Mouse (Mus musculus) CH12.LX (cell line): ENCODE data around the gene Tex21. TPM values are rescaled to one million over a fixed set of nuclear protein-coding genes. Genes with fewer than 3 reads are reported as not detected.

ENCODE experiments used
- DNase-seq: peaks from one replicate; pipeline ENCODE4 v3.0.0-alpha.2; 2013; ENCODE audit errors: extremely low read depth
- H3K27ac ChIP-seq: 2 replicates; pipeline ENCODE4 v1.5.1; 2012; ENCODE audit warnings: low read depth, mild to moderate bottlenecking, control low read depth, moderate library complexity; ENCODE audit not compliant: insufficient read depth
- H3K27me3 ChIP-seq: replicated peaks from 2 replicates; pipeline ENCODE3; 2012; ENCODE audit warnings: inconsistent platforms
- H3K36me3 ChIP-seq, 2 experiments: replicated peaks in 1 of 2; 2 replicates each; pipeline versions ENCODE3 to v1.6.1; 2012; ENCODE audit warnings: inconsistent platforms in 1 of 2, low read length in 1 of 2, mild to moderate bottlenecking in 1 of 2, mixed read lengths in 1 of 2, moderate library complexity in 1 of 2; ENCODE audit not compliant: control insufficient read depth in 1 of 2, insufficient read depth in 1 of 2
- H3K4me1 ChIP-seq, 2 experiments: 2 replicates each; pipeline ENCODE4 v1.6.1; 2012; ENCODE audit warnings: inconsistent platforms in 1 of 2, moderate library complexity in 1 of 2; ENCODE audit not compliant: insufficient read depth in 2 of 2, control insufficient read depth in 1 of 2
- H3K4me2 ChIP-seq: 2 replicates; pipeline ENCODE4 v1.6.1; 2012; ENCODE audit warnings: low read depth, mild to moderate bottlenecking, control low read depth; ENCODE audit not compliant: poor library complexity, insufficient read depth, severe bottlenecking
- H3K4me3 ChIP-seq, 3 experiments: fragments of 150-350 bp in 1 of 3; sonication (generic) in 1 of 3; replicated peaks in 1 of 3; 2 replicates each; pipeline versions ENCODE3 to v1.5.1; 2011 to 2012; ENCODE audit warnings: low read depth in 2 of 3, low read length in 2 of 3, mild to moderate bottlenecking in 2 of 3, moderate library complexity in 2 of 3, control low read depth in 1 of 3, improper control_type of control experiment in 1 of 3, inconsistent platforms in 1 of 3, mixed read lengths in 1 of 3; ENCODE audit not compliant: poor library complexity in 1 of 3
- H3K79me2 ChIP-seq: replicated peaks from 2 replicates; pipeline ENCODE4 v1.6.1; 2012; ENCODE audit warnings: mild to moderate bottlenecking, moderate library complexity; ENCODE audit not compliant: control insufficient read depth, poor library complexity, insufficient read depth, severe bottlenecking; ENCODE audit errors: extremely low read depth
- H3K9ac ChIP-seq: 2 replicates; pipeline ENCODE4 v1.6.1; 2012; ENCODE audit warnings: low read depth, mild to moderate bottlenecking, control low read depth, moderate library complexity; ENCODE audit not compliant: insufficient read depth
- H3K9me3 ChIP-seq: replicated peaks from 2 replicates; pipeline ENCODE3; 2012; ENCODE audit warnings: low read length, inconsistent platforms, mixed read lengths
- BHLHE40 ChIP-seq: IDR thresholded peaks from 2 replicates; pipeline ENCODE4 v1.6.1; 2011; ENCODE audit warnings: mild to moderate bottlenecking, low read depth, low read length, improper control_type of control experiment
- CHD1 ChIP-seq: IDR thresholded peaks from 2 replicates; pipeline ENCODE4 v1.6.1; 2012; ENCODE audit warnings: low read depth, low read length, improper control_type of control experiment, inconsistent platforms
- CHD2 ChIP-seq: IDR thresholded peaks from 2 replicates; pipeline ENCODE4 v1.6.1; 2011; ENCODE audit warnings: low read length, improper control_type of control experiment
- CTCF ChIP-seq, 2 experiments: IDR thresholded peaks in 1 of 2; conservative IDR thresholded peaks in 1 of 2; 2 replicates each; pipeline ENCODE4 v1.5.1; 2011 to 2012; ENCODE audit warnings: low read depth in 2 of 2, low read length in 2 of 2, improper control_type of control experiment in 1 of 2, inconsistent platforms in 1 of 2, mild to moderate bottlenecking in 1 of 2, moderate library complexity in 1 of 2
- E2F4 ChIP-seq: IDR thresholded peaks from 2 replicates; pipeline ENCODE4 v1.6.1; 2011; ENCODE audit warnings: low read depth, low read length, improper control_type of control experiment; ENCODE audit not compliant: insufficient replicate concordance
- ELF1 ChIP-seq: IDR thresholded peaks from 2 replicates; pipeline ENCODE4 v1.6.1; 2014; ENCODE audit warnings: low read depth, mild to moderate bottlenecking, inconsistent platforms, low read length, improper control_type of control experiment
- EP300 ChIP-seq: IDR thresholded peaks from 2 replicates; pipeline ENCODE4 v1.6.1; 2011; ENCODE audit warnings: low read length, improper control_type of control experiment
- ETS1 ChIP-seq: conservative IDR thresholded peaks from 2 replicates; pipeline ENCODE4 v1.6.1; 2012; ENCODE audit warnings: low read depth, mild to moderate bottlenecking, inconsistent platforms, low read length, improper control_type of control experiment, moderate library complexity
- GABPA ChIP-seq: IDR thresholded peaks from 2 replicates; pipeline ENCODE4 v1.6.1; 2012; ENCODE audit warnings: low read depth, low read length, improper control_type of control experiment, inconsistent platforms; ENCODE audit not compliant: insufficient replicate concordance
- HCFC1 ChIP-seq: IDR thresholded peaks from 2 replicates; pipeline ENCODE4 v1.6.1; 2012; ENCODE audit warnings: low read depth, mild to moderate bottlenecking, inconsistent platforms, low read length, improper control_type of control experiment
- IRF4 ChIP-seq: IDR thresholded peaks from 2 replicates; pipeline ENCODE4 v1.6.1; 2014; ENCODE audit warnings: low read depth, mild to moderate bottlenecking, inconsistent platforms, low read length, improper control_type of control experiment
- JUN ChIP-seq: IDR thresholded peaks from 2 replicates; pipeline ENCODE4 v1.6.1; 2011; ENCODE audit warnings: low read depth, mild to moderate bottlenecking, low read length, improper control_type of control experiment, moderate library complexity; ENCODE audit not compliant: insufficient read depth
- JUND ChIP-seq: conservative IDR thresholded peaks from 2 replicates; pipeline ENCODE4 v1.6.1; 2011; ENCODE audit warnings: low read depth, low read length, improper control_type of control experiment
- KAT2A ChIP-seq: IDR thresholded peaks from 2 replicates; pipeline ENCODE4 v1.6.1; 2012; ENCODE audit warnings: low read length, improper control_type of control experiment, inconsistent platforms; ENCODE audit not compliant: insufficient replicate concordance
- MAFK ChIP-seq: IDR thresholded peaks from 2 replicates; pipeline ENCODE4 v1.6.1; 2011; ENCODE audit warnings: low read length, improper control_type of control experiment; ENCODE audit not compliant: insufficient replicate concordance
- MAX ChIP-seq: IDR thresholded peaks from 2 replicates; pipeline ENCODE4 v1.6.1; 2011; ENCODE audit warnings: low read length, improper control_type of control experiment
- MAZ ChIP-seq: IDR thresholded peaks from 2 replicates; pipeline ENCODE4 v1.6.1; 2012; ENCODE audit warnings: low read depth, mild to moderate bottlenecking, inconsistent platforms, low read length, improper control_type of control experiment, moderate library complexity
- MEF2A ChIP-seq: IDR thresholded peaks from 2 replicates; pipeline ENCODE4 v1.6.1; 2014; ENCODE audit warnings: low read depth, mild to moderate bottlenecking, inconsistent platforms, low read length, improper control_type of control experiment, borderline replicate concordance
- MXI1 ChIP-seq: IDR thresholded peaks from 2 replicates; pipeline ENCODE4 v1.6.1; 2011; ENCODE audit warnings: mild to moderate bottlenecking, low read depth, low read length, improper control_type of control experiment
- MYC ChIP-seq: IDR thresholded peaks from 2 replicates; pipeline ENCODE4 v1.6.1; 2011; ENCODE audit warnings: low read depth, mild to moderate bottlenecking, improper control_type of control experiment, low read length
- NELFE ChIP-seq: IDR thresholded peaks from 2 replicates; pipeline ENCODE4 v1.6.1; 2011; ENCODE audit warnings: low read depth, low read length, improper control_type of control experiment
- NRF1 ChIP-seq: IDR thresholded peaks from 2 replicates; pipeline ENCODE4 v1.6.1; 2014; ENCODE audit warnings: low read depth, mild to moderate bottlenecking, inconsistent platforms, low read length, improper control_type of control experiment, moderate library complexity
- PAX5 ChIP-seq: IDR thresholded peaks from 2 replicates; pipeline ENCODE4 v1.6.1; 2012; ENCODE audit warnings: low read length, inconsistent platforms, mixed read lengths
- POLR2A ChIP-seq: IDR thresholded peaks from 2 replicates; pipeline ENCODE4 v1.6.1; 2011; ENCODE audit warnings: low read depth, mild to moderate bottlenecking, improper control_type of control experiment, low read length
- POLR2AphosphoS2 ChIP-seq: IDR thresholded peaks from 2 replicates; pipeline ENCODE4 v1.6.1; 2011; ENCODE audit warnings: low read depth, low read length, improper control_type of control experiment
- RAD21 ChIP-seq: IDR thresholded peaks from 2 replicates; pipeline ENCODE4 v1.6.1; 2011; ENCODE audit warnings: low read depth, mild to moderate bottlenecking, low read length, improper control_type of control experiment, moderate library complexity
- RCOR1 ChIP-seq: conservative IDR thresholded peaks from 2 replicates; pipeline ENCODE4 v1.6.1; 2012; ENCODE audit warnings: low read depth, mild to moderate bottlenecking, inconsistent platforms, low read length, improper control_type of control experiment
- SIN3A ChIP-seq: IDR thresholded peaks from 2 replicates; pipeline ENCODE4 v1.6.1; 2012; ENCODE audit warnings: low read length, improper control_type of control experiment, inconsistent platforms
- SMC3 ChIP-seq: IDR thresholded peaks from 2 replicates; pipeline ENCODE4 v1.6.1; 2011; ENCODE audit warnings: low read depth, low read length, improper control_type of control experiment
- TBP ChIP-seq: conservative IDR thresholded peaks from 2 replicates; pipeline ENCODE4 v1.6.1; 2011; ENCODE audit warnings: low read depth, low read length, improper control_type of control experiment
- TCF12 ChIP-seq: IDR thresholded peaks from 2 replicates; pipeline ENCODE4 v1.6.1; 2014; ENCODE audit warnings: low read depth, mild to moderate bottlenecking, inconsistent platforms, low read length, improper control_type of control experiment
- UBTF ChIP-seq: IDR thresholded peaks from 2 replicates; pipeline ENCODE4 v1.6.1; 2012; ENCODE audit warnings: low read depth, mild to moderate bottlenecking, inconsistent platforms, low read length, improper control_type of control experiment, moderate library complexity
- USF1 ChIP-seq: IDR thresholded peaks from 2 replicates; pipeline ENCODE4 v1.6.1; 2014; ENCODE audit warnings: low read depth, mild to moderate bottlenecking, inconsistent platforms, low read length, improper control_type of control experiment
- USF2 ChIP-seq: conservative IDR thresholded peaks from 2 replicates; pipeline ENCODE4 v1.6.1; 2011; ENCODE audit warnings: low read depth, low read length, improper control_type of control experiment
- ZC3H11A ChIP-seq: IDR thresholded peaks from 2 replicates; pipeline ENCODE4 v1.6.1; 2012; ENCODE audit warnings: low read depth, mild to moderate bottlenecking, inconsistent platforms, low read length, improper control_type of control experiment
- ZKSCAN1 ChIP-seq: IDR thresholded peaks from 2 replicates; pipeline ENCODE4 v1.6.1; 2012; ENCODE audit warnings: low read depth, inconsistent platforms, low read length, improper control_type of control experiment, borderline replicate concordance
- ZMIZ1 ChIP-seq: IDR thresholded peaks from 2 replicates; pipeline ENCODE4 v1.6.1; 2012; ENCODE audit warnings: low read depth, mild to moderate bottlenecking, inconsistent platforms, low read length, improper control_type of control experiment
- ZNF384 ChIP-seq: IDR thresholded peaks from 2 replicates; pipeline ENCODE4 v1.6.1; 2012; ENCODE audit warnings: low read depth, low read length, improper control_type of control experiment, inconsistent platforms
- dilution Hi-C: fragments of 300-500 bp; cut with MboI; formaldehyde crosslinking; loops from 2 replicates; pipeline ENCODE4 v1.14.3; 2020; ENCODE audit warnings: low sequenced_read_pairs; ENCODE audit not compliant: extremely low pct_unique_long_range_greater_than_20kb, extremely low pct_ligation_motif_present
- in situ Hi-C: fragments of 300-500 bp; cut with MboI; formaldehyde crosslinking; loops from 3 replicates; pipeline ENCODE4 v1.14.3; 2019; ENCODE audit warnings: low sequenced_read_pairs, low pct_ligation_motif_present, low pct_unique_long_range_greater_than_20kb, mixed read lengths
- polyA plus RNA-seq: library from polyadenylated mRNA; unstranded; fragments of >175 nt; gene quantifications from 2 replicates; pipeline ENCODE4 v1.2.1, GENCODE M21; 2012; ENCODE audit warnings: low read depth; ENCODE audit not compliant: insufficient read length
- total RNA-seq, 2 experiments: library from RNA; depleted of rRNA; stranded (reverse); fragments of 300-350 nt in 1 of 2; fragments of >200 nt in 1 of 2; gene quantifications; 2 replicates each; pipeline ENCODE4 v1.2.3; 2012 to 2014

Gene Tex21
- total and polyA plus RNA-seq, 3 experiments: 0.11 to 0.42 (median 0.29) TPM

DNA sequence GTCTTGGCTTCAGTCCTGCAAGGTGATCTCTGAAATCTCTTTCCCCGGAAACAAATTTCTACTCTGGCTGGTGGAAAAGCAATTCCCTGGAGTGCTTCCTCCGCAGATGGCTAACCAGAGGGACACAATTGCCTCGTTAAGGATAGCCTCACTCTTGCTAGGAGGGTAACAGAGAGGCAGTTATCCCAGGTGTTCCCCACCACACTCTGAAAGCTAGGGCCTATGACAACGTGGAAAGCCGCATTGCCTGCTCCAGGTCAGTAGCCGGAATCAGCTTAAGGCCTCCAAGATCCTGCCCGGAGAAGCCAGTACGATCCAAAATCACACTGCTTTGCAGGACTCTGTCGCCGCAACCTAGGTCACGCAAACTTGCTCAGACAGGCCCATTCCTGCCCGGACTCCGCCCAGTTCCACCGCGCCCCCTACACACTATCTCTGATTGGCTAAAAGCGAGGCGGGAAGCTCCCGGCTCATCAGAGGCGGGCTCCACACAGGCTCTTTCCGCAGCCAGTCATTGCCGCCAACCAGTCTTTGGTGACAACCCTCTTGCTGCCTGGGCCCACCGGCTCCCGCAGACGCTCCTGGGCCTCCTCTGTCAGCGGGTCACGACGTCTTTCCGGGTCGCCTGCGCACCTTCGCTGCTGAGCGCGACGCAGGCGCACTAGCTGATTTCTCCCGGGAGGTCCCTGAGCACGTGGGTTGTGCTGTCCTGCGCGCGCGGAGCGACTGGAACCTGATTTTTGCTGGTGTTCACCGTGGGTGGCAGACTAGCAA is 8.4 kb upstream of the Tex21 start, which contains the start of gene Mthfd1:
TSS of gene Mthfd1 (plus strand) at position 574 of the 774 bp plus-strand sequence.
- peak within 1 kb of the TSS; percentile 66 for H3K9ac ChIP-seq
- H3K36me3 ChIP-seq: peaks cover 0 to 6% of the 10 kb centered on the region in 2 experiments
- H3K27ac ChIP-seq: peak within 1 kb of the TSS; percentile 35
- peak; percentile 97 for DNase-seq
- H3K4me3 ChIP-seq: peak within 1 kb of the TSS; percentile 88 to 96 (median 92)
- in situ Hi-C loops (no loop called here), dilution Hi-C loops (no loop called here)
- no peaks in the 10 kb centered on the region for H3K9me3 ChIP-seq
- H3K27me3 ChIP-seq: no peaks in the 10 kb centered on the region
- peaks cover 40% of the 10 kb centered on the region for H3K79me2 ChIP-seq
- H3K4me2 ChIP-seq: peak within 1 kb of the TSS; percentile 97
- peak; percentile 41 for TF ChIP-seq USF2
- no peak for TF ChIP-seq ZKSCAN1
- TF ChIP-seq SMC3: no peak
- TF ChIP-seq ZC3H11A: no peak
- peak; percentile 67; the same call in 1 of the 2 replicates for TF ChIP-seq E2F4
- TF ChIP-seq TCF12: no peak
- TF ChIP-seq IRF4: peak; percentile 39; the same call in 1 of the 2 replicates
- TF ChIP-seq EP300: no peak
- peak; percentile 90 for TF ChIP-seq POLR2A
- no peak for TF ChIP-seq CHD1
- TF ChIP-seq MAZ: no peak
- TF ChIP-seq JUND: no peak
- TF ChIP-seq PAX5: no peak
- TF ChIP-seq TBP: no peak
- TF ChIP-seq MXI1: peak; percentile 99
- TF ChIP-seq NRF1: peak; percentile 97
- TF ChIP-seq CHD2: peak; percentile 73; the same call in 1 of the 2 replicates
- TF ChIP-seq RAD21: no peak
- peak; percentile 87 for TF ChIP-seq ELF1
- TF ChIP-seq ZNF384: no peak
- TF ChIP-seq MEF2A: peak; percentile 36; the same call in 1 of the 2 replicates
- TF ChIP-seq MAX: peak; percentile 98
- TF ChIP-seq MAFK: no peak
- no peak for TF ChIP-seq POLR2AphosphoS2
- peak; percentile 75 for TF ChIP-seq NELFE
- no peak for TF ChIP-seq JUN
- TF ChIP-seq ZMIZ1: no peak
- TF ChIP-seq CTCF (conservative IDR thresholded peaks at IDR 0.05 in 1 of 2, IDR thresholded peaks at IDR 0.05 in 1 of 2; ENCODE audit: low read depth in 2 of 2, low read length in 2 of 2): no peak
- TF ChIP-seq SIN3A: peak; percentile 63; the same call in 1 of the 2 replicates
- TF ChIP-seq BHLHE40: peak; percentile 66
- no peak for TF ChIP-seq RCOR1
- TF ChIP-seq GABPA: no peak
- no peak for TF ChIP-seq ETS1
- peak; percentile 54; the same call in 1 of the 2 replicates for TF ChIP-seq KAT2A
- peak; percentile 98 for TF ChIP-seq MYC
- TF ChIP-seq HCFC1: peak; percentile 79
- no peak; the same call in 1 of the 2 replicates for TF ChIP-seq UBTF
- TF ChIP-seq USF1: peak; percentile 75
- TF ChIP-seq, all 38 proteins: peak for 17
- H3K4me1 ChIP-seq: peaks cover 9 to 30% of the 10 kb centered on the region in 2 experiments
